Mouse (Mus musculus): ENCODE measurements at regions not wholly inside any gene's neighbourhood (a gene's known extent, or its start where the extent isn't known, plus 50 kb on each side); places are given as distances from the start of the nearest gene placed in this dataset.

DNA sequence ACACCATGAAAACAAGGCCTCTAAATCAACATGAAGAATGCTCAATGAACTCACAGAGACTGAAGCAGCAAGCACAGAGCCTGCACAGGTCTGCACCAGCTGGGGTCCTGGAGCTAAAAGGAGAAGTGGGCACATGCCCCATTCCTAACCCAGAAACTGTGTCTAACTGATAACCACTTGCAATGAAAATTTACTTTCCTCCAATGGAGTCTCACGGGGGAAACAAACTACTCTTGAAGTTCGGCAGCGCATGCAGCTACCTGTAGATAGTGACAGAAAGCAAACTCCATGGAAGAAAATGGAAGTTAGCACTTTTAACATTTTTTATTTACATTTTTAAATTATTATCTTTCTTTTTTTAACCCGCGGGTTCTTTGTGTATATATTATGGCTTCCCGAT is 76.8 kb upstream of the Akap6 start:
- no peak for DNase-seq (ENCODE audit: low spot score)

DNA sequence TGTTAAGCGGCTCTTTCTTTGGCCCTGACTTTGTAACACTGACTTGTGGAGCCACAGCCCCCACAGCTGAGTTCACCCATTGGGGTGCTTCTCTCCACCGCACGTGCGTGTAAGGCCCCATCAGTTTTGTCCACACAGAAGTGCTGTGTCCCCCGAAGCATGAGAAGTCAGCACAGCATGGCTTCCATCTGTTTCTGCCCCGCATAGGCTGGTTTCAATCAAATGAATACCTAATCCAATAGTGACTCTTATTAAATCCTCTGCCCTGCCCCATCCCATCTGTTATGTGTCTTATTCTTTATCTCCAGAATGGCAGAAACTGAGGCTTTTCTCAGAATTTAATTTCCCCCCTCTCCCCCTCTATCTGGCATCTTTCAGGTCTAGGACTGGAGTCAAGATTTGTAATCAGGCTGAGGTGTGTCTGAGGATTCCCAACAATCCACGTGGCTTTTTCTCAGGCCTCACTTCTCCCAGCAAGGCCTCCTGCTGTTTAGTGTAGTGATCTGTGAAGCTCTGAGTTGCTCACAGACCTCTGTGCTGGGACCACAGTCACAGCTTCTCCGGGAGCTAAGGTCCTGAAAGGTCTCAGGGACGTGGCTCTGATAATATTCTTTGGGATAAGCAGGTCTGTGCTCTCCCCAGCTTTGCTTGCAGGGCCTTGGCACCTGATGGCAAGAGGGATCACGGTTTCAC is 75.6 kb upstream of the Akap6 start:
- DNase-seq (ENCODE audit: low spot score), result no peak

DNA sequence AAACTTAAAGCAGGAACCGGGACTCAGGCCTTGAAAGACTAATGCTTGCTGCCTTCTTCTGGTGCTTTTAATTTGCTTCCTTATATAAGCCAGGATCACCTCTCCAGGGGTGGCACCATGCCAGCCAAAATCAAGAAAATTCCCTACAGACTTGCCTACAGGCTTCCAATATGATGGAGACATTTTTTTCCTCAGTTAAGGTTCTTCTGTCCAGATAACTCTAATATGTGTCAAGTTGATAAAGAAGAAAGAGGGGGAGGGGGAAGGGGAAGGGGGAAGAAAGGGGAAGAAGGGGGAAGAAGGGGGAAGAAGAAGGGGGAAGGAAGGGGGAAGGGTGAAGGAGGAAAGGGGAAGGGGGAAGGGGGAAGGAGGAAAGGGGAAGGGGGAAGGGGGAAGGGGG is 74.3 kb upstream of the Akap6 start:
- no peak for DNase-seq (ENCODE audit: low spot score)

DNA sequence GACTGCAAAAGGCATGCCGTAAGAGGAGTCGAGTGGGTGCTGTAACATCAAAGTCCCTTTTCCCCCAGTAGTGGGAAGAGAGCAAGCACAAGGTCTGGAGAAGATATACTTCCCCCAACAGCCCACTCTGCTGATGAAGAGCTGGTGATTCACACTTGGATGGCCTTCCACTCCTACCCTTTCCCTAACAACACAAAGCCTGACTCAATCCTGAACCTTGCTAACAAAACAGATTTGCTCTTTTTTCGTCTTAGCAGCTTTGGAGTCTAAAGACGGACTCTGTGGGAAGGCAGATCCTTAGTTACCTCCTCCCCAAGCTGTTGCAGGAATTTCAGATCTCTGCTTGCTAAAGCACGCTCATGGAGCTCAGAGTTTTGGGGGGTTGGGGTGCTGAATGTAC is 70.4 kb upstream of the Akap6 start:
- no peak for DNase-seq (ENCODE audit: low spot score)

DNA sequence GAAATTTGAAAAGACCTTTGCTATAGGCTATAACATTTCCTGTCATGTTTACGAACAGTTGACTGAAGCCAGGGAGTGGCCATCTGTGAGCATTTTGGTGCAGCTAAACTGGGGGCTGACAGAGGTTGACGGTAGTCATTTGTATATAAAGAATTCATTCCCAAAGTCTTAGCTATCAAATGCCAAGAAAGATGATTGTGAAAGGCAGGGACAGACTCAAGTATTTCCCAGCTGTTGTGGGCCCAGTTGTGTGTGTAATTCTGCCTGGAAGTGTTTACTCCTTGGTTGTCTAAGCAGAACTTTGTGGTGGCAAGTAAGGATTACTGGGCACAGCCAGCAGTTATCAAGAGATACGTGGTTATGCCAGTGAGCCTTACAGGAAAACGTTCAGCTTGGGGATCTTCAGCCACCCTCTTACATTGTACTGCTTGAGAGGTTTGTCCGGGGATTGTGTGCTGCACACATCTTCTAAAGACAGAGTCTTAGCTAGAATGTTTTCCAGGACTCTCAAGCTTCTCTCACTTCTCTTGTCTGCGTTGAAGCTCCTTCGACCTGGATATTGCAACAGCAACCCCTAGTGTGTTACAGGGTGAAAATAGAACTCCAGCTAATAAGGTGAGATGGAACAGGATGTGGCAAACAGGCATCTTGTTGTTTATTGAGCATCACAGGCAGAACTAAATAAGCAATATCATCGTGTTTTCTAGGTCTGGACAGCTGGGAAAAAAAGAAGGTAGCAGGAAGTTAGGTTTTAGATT is 63.9 kb upstream of the Akap6 start:
- DNase-seq (ENCODE audit: low spot score), result no peak

DNA sequence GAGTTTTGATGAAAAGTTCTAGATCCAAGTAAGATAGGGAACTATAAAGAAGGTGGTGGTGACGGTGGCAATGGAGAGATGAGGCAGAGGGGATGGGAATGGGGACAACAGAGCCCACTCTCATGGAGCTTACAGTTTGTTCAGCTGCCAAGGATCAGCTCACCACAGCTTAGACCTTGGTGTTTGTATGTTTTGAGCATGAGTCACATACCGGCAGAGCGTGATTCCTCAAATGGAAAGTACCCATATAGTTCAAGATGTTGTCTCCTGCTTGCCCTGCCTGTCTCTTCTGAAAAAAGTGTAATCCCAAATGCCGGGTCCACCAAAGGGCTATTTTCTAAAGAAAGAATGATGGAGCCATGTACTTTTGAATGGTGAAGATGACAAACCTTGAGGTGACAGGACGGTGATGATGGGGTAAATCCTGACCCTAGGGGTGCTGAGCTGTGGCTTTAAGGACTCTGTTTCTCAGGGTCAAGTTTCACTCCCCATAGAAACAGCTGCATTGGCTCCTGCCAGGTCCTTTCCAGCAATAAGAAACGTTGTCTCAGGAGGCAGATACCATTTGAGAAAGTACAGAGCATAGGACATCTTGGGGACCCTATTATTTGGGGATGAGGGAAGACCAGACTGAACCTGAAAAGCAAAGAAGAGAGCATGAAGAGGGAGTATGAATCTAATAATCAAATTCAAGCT is 62.8 kb upstream of the Akap6 start:
- DNase-seq (ENCODE audit: low spot score), result no peak

DNA sequence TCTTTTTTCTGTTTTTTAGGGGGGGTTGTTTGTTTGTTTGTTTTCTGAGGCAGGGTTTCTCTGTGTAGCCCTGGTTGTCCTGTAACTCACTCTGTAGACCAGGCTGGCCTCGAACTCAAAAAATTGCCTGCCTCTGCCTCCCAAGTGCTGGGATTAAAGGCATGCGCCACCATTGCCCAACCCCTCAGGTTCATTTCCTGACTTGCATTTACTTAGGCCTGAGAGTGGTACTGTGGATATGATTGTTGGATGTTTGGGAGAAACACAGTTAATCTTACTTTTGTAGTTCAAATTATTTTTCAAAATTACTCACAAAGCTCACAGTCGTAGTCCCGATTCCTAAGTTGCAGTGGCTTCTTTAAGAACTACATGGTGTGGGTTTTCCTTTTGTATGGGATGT is 62.3 kb upstream of the Akap6 start:
- no peak for DNase-seq (ENCODE audit: low spot score)

DNA sequence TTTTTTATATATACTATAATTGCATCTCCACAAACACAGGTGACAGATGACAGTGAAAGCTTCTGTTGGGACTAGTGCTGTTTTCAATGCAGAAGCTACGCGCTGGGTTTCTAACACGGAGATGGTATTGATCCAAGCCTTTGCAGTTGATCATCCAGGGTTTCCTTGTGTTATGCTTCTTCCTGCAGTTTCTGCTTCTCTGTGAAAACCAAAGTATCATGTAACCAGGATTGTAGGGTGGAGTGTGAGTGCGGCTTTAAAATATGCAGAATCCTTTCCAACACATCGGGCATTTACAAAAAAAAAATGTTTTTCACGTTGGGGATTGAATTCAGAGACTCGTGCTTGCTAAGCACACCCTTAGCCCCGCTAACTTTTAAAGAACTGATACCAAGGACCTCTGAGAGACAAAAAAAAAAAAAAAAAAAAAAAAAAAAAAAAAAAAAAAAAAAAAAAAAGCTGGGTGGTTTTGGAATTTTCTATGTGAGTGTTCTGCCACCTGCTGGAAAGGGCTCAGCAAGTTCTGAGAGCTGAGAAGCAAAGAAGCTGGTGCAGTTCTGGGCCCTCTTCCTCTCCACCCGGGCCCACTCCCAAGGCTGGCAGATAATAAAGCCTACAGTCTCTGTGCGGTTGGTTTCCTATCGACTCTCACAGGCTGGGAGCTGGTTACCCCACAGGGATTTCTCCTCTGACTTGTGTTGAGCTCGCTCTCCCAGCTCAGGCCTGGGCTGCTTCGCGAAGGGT is 61.5 kb upstream of the Akap6 start:
- DNase-seq (ENCODE audit: low spot score), result peak; percentile 28

DNA sequence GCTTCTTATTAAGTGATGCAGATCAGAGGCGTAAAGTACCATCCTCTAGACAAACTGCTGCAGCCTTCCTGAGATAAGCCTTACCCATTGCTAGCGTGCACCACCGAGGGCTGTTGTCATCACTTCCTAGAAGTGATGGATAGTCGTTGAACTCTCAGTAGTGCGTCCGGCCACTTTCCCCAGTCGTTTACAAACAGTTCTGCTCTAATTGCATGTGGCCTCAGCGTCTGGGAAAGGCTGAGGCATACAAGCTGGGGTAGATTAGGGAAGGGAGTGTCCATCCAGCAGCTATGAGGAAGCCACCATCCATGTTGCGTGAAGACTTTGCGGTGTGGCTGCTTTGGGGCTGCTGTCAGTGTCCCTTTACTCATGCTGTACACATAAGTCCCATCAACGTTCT is 60.7 kb upstream of the Akap6 start:
- DNase-seq (ENCODE audit: low spot score), result no peak

DNA sequence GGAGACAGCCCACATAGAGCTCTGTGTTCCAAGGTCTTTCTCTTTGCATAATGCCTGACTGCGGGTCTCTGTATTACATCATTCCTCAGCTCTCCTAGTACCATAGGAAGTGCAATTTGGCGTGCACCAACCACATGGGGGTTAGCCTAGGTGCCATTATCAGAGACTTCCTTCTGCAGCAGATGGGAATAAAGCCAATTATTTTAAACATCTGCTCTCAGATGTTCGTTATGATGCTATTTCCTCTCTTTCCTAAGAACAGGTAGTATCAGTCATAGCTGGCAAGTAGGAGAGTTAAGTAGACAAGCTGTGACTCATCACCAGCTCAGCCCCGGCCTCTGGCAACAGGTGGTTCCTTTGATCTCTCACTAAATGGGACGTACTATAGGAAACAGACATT is 55.1 kb upstream of the Akap6 start:
- DNase-seq (ENCODE audit: low spot score), result no peak
